Mouse (Mus musculus): ENCODE measurements at regions not wholly inside any gene's neighbourhood (a gene's known extent, or its start where the extent isn't known, plus 50 kb on each side); places are given as distances from the start of the nearest gene placed in this dataset.

DNA sequence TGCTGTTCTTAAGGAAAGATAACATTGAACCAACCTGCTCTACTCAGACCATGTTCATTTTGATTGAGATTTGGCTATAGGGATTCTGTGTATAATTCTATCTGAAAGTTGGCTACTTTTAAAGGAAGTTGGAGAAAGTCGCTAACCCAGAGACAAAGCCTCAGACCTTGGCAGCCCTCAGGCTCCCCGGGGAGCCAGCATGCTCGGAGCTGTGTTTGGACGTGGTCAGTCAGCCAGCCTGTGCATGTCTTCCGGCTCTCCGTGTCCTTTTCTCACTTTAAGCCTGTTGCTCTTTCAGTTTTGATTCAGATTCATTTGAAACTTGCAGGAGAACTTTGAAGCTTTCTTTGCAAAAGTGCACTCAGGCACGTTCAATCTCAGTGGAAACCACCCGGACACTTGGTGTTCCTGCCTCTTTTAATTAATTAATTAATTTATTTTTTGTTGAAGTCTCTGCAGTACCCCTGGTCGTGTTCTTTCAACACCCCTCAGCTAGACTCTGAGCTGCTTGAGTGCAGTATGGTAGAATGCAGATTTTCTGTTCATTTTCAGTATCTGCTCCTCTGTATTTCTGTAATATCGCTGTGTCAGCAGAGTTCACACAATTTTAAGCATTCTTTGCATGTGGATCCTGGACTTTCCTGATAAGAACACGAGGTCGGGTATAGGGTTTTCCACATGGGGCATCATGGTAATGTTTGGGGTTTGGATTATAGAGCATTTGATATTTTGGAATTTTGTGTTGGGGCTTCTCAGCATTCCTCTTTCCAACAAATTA is 100.9 kb upstream of the Tmem45b start:
- TF ChIP-seq POLR2A (IDR thresholded peaks at IDR 0.05; ENCODE audit: control insufficient read depth, low read depth, low read length) (no peak), CTCF (IDR thresholded peaks at IDR 0.05; ENCODE audit: control insufficient read depth, insufficient read depth, insufficient replicate concordance, low read depth, low read length) (no peak)
- no peaks in the 10 kb centered on the region for H3K27me3 ChIP-seq (ENCODE audit: control insufficient read depth, insufficient read depth, low read length)
- H3K27ac ChIP-seq (ENCODE audit: control insufficient read depth, insufficient read depth, low read depth, low read length), result no peak overlapping the region
- no peaks in the 10 kb centered on the region for H3K36me3 ChIP-seq (ENCODE audit: control insufficient read depth, insufficient read depth, low read length)
- no peak overlapping the region for H3K4me3 ChIP-seq (ENCODE audit: control insufficient read depth, low read depth, low read length)
- peaks cover 12% of the 10 kb centered on the region for H3K4me1 ChIP-seq (ENCODE audit: control insufficient read depth, insufficient read depth, low read length)

DNA sequence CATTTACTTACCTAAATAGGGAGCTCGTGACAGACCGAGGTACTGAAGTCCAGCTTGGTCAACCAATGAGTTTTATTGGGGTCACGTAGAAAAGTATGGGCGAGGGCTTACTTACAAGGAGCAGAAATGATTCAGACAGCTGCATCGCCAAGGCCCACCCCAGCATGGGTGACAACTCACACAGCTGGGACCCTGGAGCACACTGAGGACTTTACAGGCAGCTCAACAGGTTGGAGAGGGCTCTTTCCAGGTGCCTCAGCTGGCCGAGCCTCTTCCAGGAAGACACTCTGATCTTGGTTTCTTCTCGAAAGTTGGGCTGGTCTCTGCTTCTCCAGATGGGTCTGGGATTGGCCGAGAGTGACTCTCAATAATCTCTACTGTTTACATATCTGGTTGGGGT is 99.3 kb upstream of the Tmem45b start:
- H3K4me3 ChIP-seq (ENCODE audit: control insufficient read depth, low read depth, low read length), result no peak overlapping the region
- H3K27me3 ChIP-seq (ENCODE audit: control insufficient read depth, insufficient read depth, low read length), result no peaks in the 10 kb centered on the region
- peaks cover 12% of the 10 kb centered on the region for H3K4me1 ChIP-seq (ENCODE audit: control insufficient read depth, insufficient read depth, low read length)
- TF ChIP-seq CTCF (IDR thresholded peaks at IDR 0.05; ENCODE audit: control insufficient read depth, insufficient read depth, insufficient replicate concordance, low read depth, low read length) (no peak), POLR2A (IDR thresholded peaks at IDR 0.05; ENCODE audit: control insufficient read depth, low read depth, low read length) (no peak)
- H3K27ac ChIP-seq (ENCODE audit: control insufficient read depth, insufficient read depth, low read depth, low read length), result no peak overlapping the region
- no peaks in the 10 kb centered on the region for H3K36me3 ChIP-seq (ENCODE audit: control insufficient read depth, insufficient read depth, low read length)

DNA sequence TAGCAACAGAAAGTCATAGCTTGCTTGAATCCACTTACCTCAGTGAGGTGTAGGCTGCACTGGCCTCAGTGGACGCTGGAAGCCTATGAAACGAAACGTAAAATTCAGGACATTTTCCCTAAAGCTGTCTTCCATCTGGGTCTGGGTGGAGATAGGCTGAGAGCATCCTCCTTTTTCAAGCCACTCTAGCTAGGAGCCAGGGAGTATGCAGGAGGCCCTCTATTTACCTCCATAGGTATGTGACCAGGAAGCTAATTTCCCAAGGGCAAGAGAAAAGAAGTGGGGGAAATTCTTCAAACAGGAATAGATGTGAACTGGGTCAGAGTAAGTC is 95.9 kb upstream of the Tmem45b start:
- H3K27ac ChIP-seq (ENCODE audit: control insufficient read depth, insufficient read depth, low read depth, low read length), result no peak overlapping the region
- H3K4me3 ChIP-seq (ENCODE audit: control insufficient read depth, low read depth, low read length), result no peak overlapping the region
- no peaks in the 10 kb centered on the region for H3K36me3 ChIP-seq (ENCODE audit: control insufficient read depth, insufficient read depth, low read length)
- TF ChIP-seq CTCF (IDR thresholded peaks at IDR 0.05; ENCODE audit: control insufficient read depth, insufficient read depth, insufficient replicate concordance, low read depth, low read length), result no peak
- TF ChIP-seq POLR2A (IDR thresholded peaks at IDR 0.05; ENCODE audit: control insufficient read depth, low read depth, low read length), result no peak
- H3K4me1 ChIP-seq (ENCODE audit: control insufficient read depth, insufficient read depth, low read length), result no peaks in the 10 kb centered on the region
- H3K27me3 ChIP-seq (ENCODE audit: control insufficient read depth, insufficient read depth, low read length), result no peaks in the 10 kb centered on the region

DNA sequence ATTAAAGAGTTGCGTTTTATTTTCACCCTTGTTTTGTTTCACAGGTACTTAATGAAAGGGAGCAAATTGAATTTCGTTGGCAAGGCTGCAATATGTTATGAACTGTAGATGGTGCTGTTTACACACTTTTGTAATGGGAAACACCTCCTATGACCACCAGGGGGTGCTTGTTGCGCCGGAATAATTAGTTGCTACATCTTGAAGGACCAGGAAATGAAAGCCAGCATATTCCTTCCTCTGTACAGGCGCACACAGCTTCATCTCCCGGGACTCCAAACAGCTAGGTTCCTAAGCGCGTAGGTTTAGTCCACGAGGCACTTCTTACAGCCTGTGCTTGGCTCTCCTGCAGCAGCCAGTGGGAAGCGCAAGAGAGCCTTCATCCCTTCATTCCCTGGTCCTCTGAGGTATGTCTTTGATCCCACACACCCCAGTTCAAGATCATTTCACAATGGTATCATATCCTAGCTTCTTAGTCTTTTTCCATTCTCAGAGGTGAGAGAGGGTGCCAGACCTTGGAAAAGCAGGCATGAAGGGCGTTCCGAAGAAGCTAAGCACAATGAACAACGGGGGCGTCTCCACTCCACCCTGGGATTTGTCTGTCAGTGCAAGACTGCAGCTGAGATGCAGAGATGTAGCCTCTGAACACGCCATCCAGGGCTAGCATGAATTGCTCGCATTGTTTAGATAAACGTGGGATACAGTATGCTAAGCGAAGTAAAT is 95.4 kb upstream of the Tmem45b start:
- Histone ChIP-seq H3K4me3 (ENCODE audit: control insufficient read depth, low read depth, low read length) (peak overlapping the region; percentile 51), H3K27ac (ENCODE audit: control insufficient read depth, insufficient read depth, low read depth, low read length) (no peak overlapping the region)

DNA sequence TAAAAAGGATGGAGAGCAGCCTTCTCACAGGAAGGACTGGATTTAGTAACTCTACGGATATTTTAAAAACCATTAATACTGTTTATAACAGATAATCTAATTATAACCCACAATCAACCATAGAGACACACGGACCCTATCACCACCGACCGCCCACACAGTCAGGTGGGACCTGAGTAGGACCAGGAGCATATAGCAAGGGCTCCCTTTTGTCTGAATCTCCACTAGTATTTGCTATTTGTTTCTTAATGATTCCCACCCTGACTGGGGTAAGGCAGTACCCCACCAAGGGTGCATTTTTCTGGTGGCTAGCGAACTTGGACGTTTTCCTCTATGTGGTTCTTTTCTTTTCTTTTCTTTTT is 79.4 kb upstream of the Tmem45b start:
- H3K27ac ChIP-seq (ENCODE audit: control insufficient read depth, insufficient read depth, low read depth, low read length), result no peak overlapping the region
- H3K36me3 ChIP-seq (ENCODE audit: control insufficient read depth, insufficient read depth, low read length), result no peaks in the 10 kb centered on the region
- TF ChIP-seq CTCF (IDR thresholded peaks at IDR 0.05; ENCODE audit: control insufficient read depth, insufficient read depth, insufficient replicate concordance, low read depth, low read length), result no peak
- TF ChIP-seq POLR2A (IDR thresholded peaks at IDR 0.05; ENCODE audit: control insufficient read depth, low read depth, low read length), result no peak
- H3K4me1 ChIP-seq (ENCODE audit: control insufficient read depth, insufficient read depth, low read length), result no peaks in the 10 kb centered on the region
- no peaks in the 10 kb centered on the region for H3K27me3 ChIP-seq (ENCODE audit: control insufficient read depth, insufficient read depth, low read length)
- H3K4me3 ChIP-seq (ENCODE audit: control insufficient read depth, low read depth, low read length), result no peak overlapping the region

More for the DNA sequence above, 95.4 kb upstream of the Tmem45b start:
- Histone ChIP-seq H3K27me3 (ENCODE audit: control insufficient read depth, insufficient read depth, low read length) (no peaks in the 10 kb centered on the region), H3K4me1 (ENCODE audit: control insufficient read depth, insufficient read depth, low read length) (no peaks in the 10 kb centered on the region), H3K36me3 (ENCODE audit: control insufficient read depth, insufficient read depth, low read length) (no peaks in the 10 kb centered on the region)
- TF ChIP-seq POLR2A (IDR thresholded peaks at IDR 0.05; ENCODE audit: control insufficient read depth, low read depth, low read length) (no peak), CTCF (IDR thresholded peaks at IDR 0.05; ENCODE audit: control insufficient read depth, insufficient read depth, insufficient replicate concordance, low read depth, low read length) (peak; percentile 33; the same call in 1 of the 2 replicates)

DNA sequence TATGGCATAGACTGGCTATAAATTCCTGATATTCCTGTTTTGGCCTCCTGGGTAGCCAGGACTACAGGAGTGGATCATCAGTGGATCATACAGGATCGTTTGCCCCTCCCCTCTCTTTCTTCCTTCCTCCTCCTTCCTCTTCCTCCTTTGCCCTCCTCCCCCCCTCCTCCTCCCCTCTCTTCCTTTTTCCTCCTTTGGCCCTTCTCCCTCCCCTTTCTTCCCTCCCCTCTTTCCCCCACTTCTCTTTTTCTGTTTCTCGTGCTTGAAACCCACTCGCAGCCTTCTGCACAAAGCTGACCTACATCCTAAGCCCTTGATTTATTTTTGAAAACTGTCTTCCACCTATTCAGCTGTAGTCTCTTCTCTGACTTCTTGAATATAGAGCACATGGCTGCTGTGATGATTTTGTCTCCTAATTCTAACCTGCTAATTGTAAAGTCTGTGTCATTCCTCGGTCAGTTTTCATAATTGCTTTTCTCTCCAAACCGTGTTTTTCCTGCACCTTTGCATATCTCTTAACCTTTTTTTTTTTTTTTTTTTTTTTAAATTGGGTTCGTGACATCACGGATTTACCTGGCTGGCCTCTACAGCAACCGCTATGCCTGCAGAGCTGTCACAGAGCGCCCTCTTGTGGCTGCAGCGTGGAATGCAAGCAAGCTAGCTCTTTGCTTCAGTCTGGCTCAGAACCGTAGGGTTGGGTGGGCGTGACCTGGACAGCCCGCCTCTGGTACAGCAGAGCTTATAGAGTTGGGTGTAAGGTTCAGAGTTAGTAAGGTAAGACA is 78.8 kb upstream of the Tmem45b start:
- Histone ChIP-seq H3K27me3 (ENCODE audit: control insufficient read depth, insufficient read depth, low read length) (no peaks in the 10 kb centered on the region), H3K4me3 (ENCODE audit: control insufficient read depth, low read depth, low read length) (no peak overlapping the region), H3K4me1 (ENCODE audit: control insufficient read depth, insufficient read depth, low read length) (no peaks in the 10 kb centered on the region), H3K27ac (ENCODE audit: control insufficient read depth, insufficient read depth, low read depth, low read length) (no peak overlapping the region), H3K36me3 (ENCODE audit: control insufficient read depth, insufficient read depth, low read length) (no peaks in the 10 kb centered on the region)
- TF ChIP-seq CTCF (IDR thresholded peaks at IDR 0.05; ENCODE audit: control insufficient read depth, insufficient read depth, insufficient replicate concordance, low read depth, low read length) (peak; percentile 99), POLR2A (IDR thresholded peaks at IDR 0.05; ENCODE audit: control insufficient read depth, low read depth, low read length) (no peak)

DNA sequence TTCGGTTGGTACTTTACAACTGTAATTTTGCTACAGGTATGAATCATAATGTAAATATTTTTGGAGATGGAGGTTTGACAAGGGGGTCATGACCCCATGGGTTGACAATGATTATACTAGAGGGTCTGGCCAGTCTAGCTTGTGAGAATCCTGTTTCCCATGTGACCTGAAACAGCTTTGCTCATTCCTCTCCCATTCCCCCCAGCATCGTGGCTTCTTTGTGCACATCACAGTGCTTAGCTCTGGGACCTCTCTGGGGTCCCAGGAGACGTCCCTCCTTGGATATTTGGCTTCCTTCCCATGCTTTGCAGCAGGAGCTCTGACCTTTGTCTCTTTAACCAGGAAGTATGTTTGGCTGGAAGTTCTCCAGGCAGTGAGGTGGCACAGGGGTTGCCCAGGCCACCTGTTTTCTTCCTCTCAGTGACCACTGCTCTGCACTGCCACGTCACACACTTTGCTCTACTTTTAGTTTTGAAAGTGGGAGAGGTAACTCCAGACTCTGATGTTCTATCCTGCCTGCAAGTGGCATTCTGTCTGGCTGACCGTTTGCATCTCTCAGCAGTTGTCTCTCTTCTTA is 77.4 kb upstream of the Tmem45b start:
- no peaks in the 10 kb centered on the region for H3K36me3 ChIP-seq (ENCODE audit: control insufficient read depth, insufficient read depth, low read length)
- no peak overlapping the region for H3K27ac ChIP-seq (ENCODE audit: control insufficient read depth, insufficient read depth, low read depth, low read length)
- no peaks in the 10 kb centered on the region for H3K4me1 ChIP-seq (ENCODE audit: control insufficient read depth, insufficient read depth, low read length)
- no peak overlapping the region for H3K4me3 ChIP-seq (ENCODE audit: control insufficient read depth, low read depth, low read length)
- no peak for TF ChIP-seq POLR2A (IDR thresholded peaks at IDR 0.05; ENCODE audit: control insufficient read depth, low read depth, low read length)
- no peak for TF ChIP-seq CTCF (IDR thresholded peaks at IDR 0.05; ENCODE audit: control insufficient read depth, insufficient read depth, insufficient replicate concordance, low read depth, low read length)
- H3K27me3 ChIP-seq (ENCODE audit: control insufficient read depth, insufficient read depth, low read length), result no peaks in the 10 kb centered on the region
